Mouse (Mus musculus) MEL (cell line): ENCODE data around the gene Bptf. TPM values are rescaled to one million over a fixed set of nuclear protein-coding genes. Genes with fewer than 3 reads are reported as not detected.

Experiments
- DNase-seq: peaks from one replicate; pipeline ENCODE4 v3.0.0; 2011; ENCODE audit warnings: low read depth, low spot score
- H3K27ac ChIP-seq: 2 replicates; pipeline ENCODE4 v1.5.1; 2012; ENCODE audit warnings: low read depth, mild to moderate bottlenecking, control low read depth, low read length, moderate library complexity; ENCODE audit not compliant: control insufficient read depth
- H3K27me3 ChIP-seq, 2 experiments: fragments of 150-350 bp in 1 of 2; sonication (generic) in 1 of 2; 2 replicates each; pipeline ENCODE4 v1.6.1; 2012; ENCODE audit warnings: low read length in 2 of 2, mild to moderate bottlenecking in 2 of 2, improper control_type of control experiment in 1 of 2, moderate library complexity in 1 of 2; ENCODE audit not compliant: insufficient read depth in 2 of 2, control insufficient read depth in 1 of 2
- H3K36me3 ChIP-seq, 2 experiments: 2 replicates each; pipeline ENCODE4 v1.6.1; 2012 to 2014; ENCODE audit warnings: low read length in 2 of 2, improper control_type of control experiment in 1 of 2, inconsistent platforms in 1 of 2, mild to moderate bottlenecking in 1 of 2; ENCODE audit not compliant: insufficient read depth in 2 of 2, control insufficient read depth in 1 of 2
- H3K4me1 ChIP-seq, 2 experiments: fragments of 150-350 bp in 1 of 2; sonication (generic) in 1 of 2; 2 replicates each; pipeline ENCODE4 v1.6.1; 2012; ENCODE audit warnings: low read length in 2 of 2, improper control_type of control experiment in 1 of 2, mild to moderate bottlenecking in 1 of 2; ENCODE audit not compliant: insufficient read depth in 2 of 2, control insufficient read depth in 1 of 2
- H3K4me3 ChIP-seq, 2 experiments: fragments of 150-350 bp in 1 of 2; sonication (generic) in 1 of 2; 2 replicates each; pipeline ENCODE4 v1.5.1; 2012; ENCODE audit warnings: low read depth in 2 of 2, low read length in 2 of 2, mild to moderate bottlenecking in 2 of 2, moderate library complexity in 2 of 2, control low read depth in 1 of 2, improper control_type of control experiment in 1 of 2; ENCODE audit not compliant: control insufficient read depth in 1 of 2, insufficient read depth in 1 of 2
- H3K79me2 ChIP-seq: 2 replicates; pipeline ENCODE4 v1.6.1; 2012; ENCODE audit warnings: mild to moderate bottlenecking, low read length, moderate library complexity; ENCODE audit not compliant: control insufficient read depth, poor library complexity, insufficient read depth
- H3K9ac ChIP-seq: 2 replicates; pipeline ENCODE4 v1.6.1; 2012; ENCODE audit warnings: low read depth, mild to moderate bottlenecking, control low read depth, low read length, moderate library complexity; ENCODE audit not compliant: control insufficient read depth, poor library complexity, severe bottlenecking
- H3K9me3 ChIP-seq: fragments of 150-350 bp; sonication (generic); replicated peaks from 2 replicates; pipeline ENCODE4 v1.6.1; 2012; ENCODE audit warnings: mild to moderate bottlenecking, low read length, improper control_type of control experiment, moderate library complexity; ENCODE audit not compliant: insufficient read depth
- BHLHE40 ChIP-seq: IDR thresholded peaks from 2 replicates; pipeline ENCODE4 v1.6.1; 2012; ENCODE audit warnings: low read depth, mild to moderate bottlenecking, inconsistent platforms, low read length, improper control_type of control experiment, borderline replicate concordance
- CHD1 ChIP-seq: IDR thresholded peaks from 2 replicates; pipeline ENCODE4 v1.6.1; 2012; ENCODE audit warnings: low read depth, mild to moderate bottlenecking, inconsistent platforms, low read length, improper control_type of control experiment
- CTCF ChIP-seq, 3 experiments: IDR thresholded peaks in 2 of 3; conservative IDR thresholded peaks in 1 of 3; 2 replicates each; pipeline ENCODE4 v1.5.1; 2011 to 2012; ENCODE audit warnings: low read length in 3 of 3, low read depth in 2 of 3, mild to moderate bottlenecking in 2 of 3, improper control_type of control experiment in 1 of 3, inconsistent platforms in 1 of 3, mixed read lengths in 1 of 3, moderate library complexity in 1 of 3; ENCODE audit not compliant: control insufficient read depth in 1 of 3, insufficient read depth in 1 of 3, poor library complexity in 1 of 3, severe bottlenecking in 1 of 3
- GATA1 ChIP-seq: IDR thresholded peaks from 2 replicates; pipeline ENCODE4 v1.6.1; 2011; ENCODE audit warnings: low read depth, low read length, improper control_type of control experiment
- JUND ChIP-seq: IDR thresholded peaks from 2 replicates; pipeline ENCODE4 v1.6.1; 2011; ENCODE audit warnings: low read depth, mild to moderate bottlenecking, improper control_type of control experiment, low read length
- KAT2A ChIP-seq: conservative IDR thresholded peaks from 2 replicates; pipeline ENCODE4 v1.6.1; 2012; ENCODE audit warnings: low read depth, low read length, improper control_type of control experiment, inconsistent platforms
- MAX ChIP-seq: IDR thresholded peaks from 2 replicates; pipeline ENCODE4 v1.6.1; 2011; ENCODE audit warnings: low read length, improper control_type of control experiment
- MAZ ChIP-seq: IDR thresholded peaks from 2 replicates; pipeline ENCODE4 v1.6.1; 2012; ENCODE audit warnings: low read depth, mild to moderate bottlenecking, inconsistent platforms, low read length, improper control_type of control experiment
- MXI1 ChIP-seq: IDR thresholded peaks from 2 replicates; pipeline ENCODE4 v1.6.1; 2011; ENCODE audit warnings: mild to moderate bottlenecking, low read depth, low read length, improper control_type of control experiment
- MYB ChIP-seq: IDR thresholded peaks from 2 replicates; pipeline ENCODE4 v1.6.1; 2011; ENCODE audit warnings: mild to moderate bottlenecking, low read depth, low read length, improper control_type of control experiment
- MYC ChIP-seq: IDR thresholded peaks from 2 replicates; pipeline ENCODE4 v1.6.1; 2011; ENCODE audit warnings: low read depth, mild to moderate bottlenecking, low read length, improper control_type of control experiment, moderate library complexity
- NELFE ChIP-seq: IDR thresholded peaks from 2 replicates; pipeline ENCODE4 v1.6.1; 2011; ENCODE audit warnings: low read depth, low read length, improper control_type of control experiment
- POLR2AphosphoS2 ChIP-seq: IDR thresholded peaks from 2 replicates; pipeline ENCODE4 v1.6.1; 2011; ENCODE audit warnings: low read length, improper control_type of control experiment
- SMC3 ChIP-seq: IDR thresholded peaks from 2 replicates; pipeline ENCODE4 v1.6.1; 2011; ENCODE audit warnings: low read depth, low read length, improper control_type of control experiment
- TAL1 ChIP-seq: IDR thresholded peaks from 2 replicates; pipeline ENCODE4 v1.6.1; 2012; ENCODE audit warnings: mild to moderate bottlenecking, inconsistent platforms, low read length, moderate library complexity, mixed read lengths
- USF1 ChIP-seq: IDR thresholded peaks from 2 replicates; pipeline ENCODE4 v1.6.1; 2014; ENCODE audit warnings: low read depth, mild to moderate bottlenecking, inconsistent platforms, low read length, improper control_type of control experiment, moderate library complexity
- ZC3H11A ChIP-seq: IDR thresholded peaks from 2 replicates; pipeline ENCODE4 v1.6.1; 2012; ENCODE audit warnings: low read depth, mild to moderate bottlenecking, inconsistent platforms, low read length, improper control_type of control experiment
- ZNF384 ChIP-seq: IDR thresholded peaks from 2 replicates; pipeline ENCODE4 v1.6.1; 2012; ENCODE audit warnings: low read depth, mild to moderate bottlenecking, inconsistent platforms, low read length, improper control_type of control experiment
- polyA plus RNA-seq, 2 experiments: library from polyadenylated mRNA; stranded (reverse) in 1 of 2; unstranded in 1 of 2; fragments of >175 nt in 1 of 2; fragments of >200 nt in 1 of 2; gene quantifications; 2 replicates each; pipeline versions ENCODE4 v1.2.1 to v1.2.4; 2012; ENCODE audit warnings: low replicate concordance in 2 of 2, low read depth in 1 of 2; ENCODE audit not compliant: insufficient read length in 2 of 2, insufficient read depth in 1 of 2, missing spikeins in 1 of 2
- total RNA-seq: library from RNA; depleted of rRNA; stranded (reverse); fragments of 300-350 nt; gene quantifications from 2 replicates; pipeline ENCODE4 v1.2.3, GENCODE M21; 2012

Gene Bptf
- total and polyA plus RNA-seq, 3 experiments, result 27.5 to 55.4 (median 52.7) TPM

DNA sequence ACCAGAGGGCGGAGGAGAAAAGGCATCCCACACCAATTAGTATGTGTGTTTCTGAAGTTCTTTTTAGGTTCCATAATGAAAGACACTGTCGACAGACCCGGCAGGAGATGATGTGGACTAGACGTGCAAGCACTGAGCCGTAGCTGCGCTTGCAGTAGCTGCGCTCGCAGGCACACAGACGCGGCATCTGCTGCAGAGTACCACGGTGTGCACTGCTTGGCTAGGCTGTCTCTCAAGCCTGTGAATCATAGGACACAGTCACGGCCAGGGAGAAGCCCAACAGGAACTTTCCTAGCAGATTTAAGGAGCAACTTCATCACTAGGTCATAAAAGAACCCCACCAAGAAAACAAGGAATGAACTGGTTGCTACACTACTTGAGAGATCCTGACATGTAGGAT is 14.1 kb downstream of the Bptf start:
- peaks cover 73% of the 10 kb centered on the region for H3K79me2 ChIP-seq
- no peak for DNase-seq
- H3K9ac ChIP-seq, result no peak overlapping the region
- H3K4me3 ChIP-seq, result no peak overlapping the region
- TF ChIP-seq MAX (no peak), MYC (no peak), ZNF384 (no peak), GATA1 (no peak), MYB (no peak), MAZ (no peak), ZC3H11A (no peak), POLR2AphosphoS2 (no peak), CHD1 (no peak)
- no peak overlapping the region for H3K27ac ChIP-seq
- H3K4me1 ChIP-seq, result no peaks in the 10 kb centered on the region
- H3K9me3 ChIP-seq, result no peaks in the 10 kb centered on the region
- peaks cover 1 to 2% of the 10 kb centered on the region in 2 experiments for H3K36me3 ChIP-seq
- no peaks in the 10 kb centered on the region for H3K27me3 ChIP-seq

GRCm38 (mm10) chr11:107113881-107114557 is 17.9 kb downstream of the Bptf start:
- Histone ChIP-seq H3K4me3 (no peak overlapping the region), H3K4me1 (no peaks in the 10 kb centered on the region), H3K79me2 (peaks cover 70% of the 10 kb centered on the region), H3K27ac (no peak overlapping the region), H3K9ac (no peak overlapping the region), H3K36me3 (peaks cover 0 to 6% of the 10 kb centered on the region in 2 experiments; a peak in 2 of 4 replicates), H3K27me3 (no peaks in the 10 kb centered on the region), H3K9me3 (no peaks in the 10 kb centered on the region)
- TF ChIP-seq USF1, result no peak
- no peak for TF ChIP-seq BHLHE40
- TF ChIP-seq KAT2A, result no peak
- no peak for TF ChIP-seq TAL1
- TF ChIP-seq JUND, result no peak
- no peak for TF ChIP-seq MXI1
- no peak for TF ChIP-seq MYC
- no peak for DNase-seq

DNA sequence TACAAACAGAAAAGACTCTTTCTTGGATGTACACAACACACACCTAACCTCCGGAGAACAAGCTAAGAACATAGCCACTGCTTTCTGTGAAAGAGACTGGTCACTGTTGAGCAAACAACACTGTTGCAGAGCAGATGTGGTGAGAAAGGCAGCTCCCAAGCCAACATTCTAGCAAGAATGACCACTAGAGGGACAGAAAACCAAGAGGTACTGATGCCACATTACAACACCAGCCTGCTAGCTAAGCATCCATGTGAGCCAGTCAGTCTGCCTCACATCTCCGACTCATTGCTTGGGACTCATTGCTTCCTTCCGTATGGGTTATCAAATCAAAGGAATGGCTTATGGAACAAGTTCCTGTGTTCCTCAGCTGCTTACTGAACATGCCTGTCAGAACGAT is 18.8 kb downstream of the Bptf start:
- peak; percentile 53 for DNase-seq
- Histone ChIP-seq H3K9me3 (no peaks in the 10 kb centered on the region), H3K9ac (no peak overlapping the region), H3K4me3 (no peak overlapping the region), H3K27ac (no peak overlapping the region), H3K27me3 (no peaks in the 10 kb centered on the region), H3K4me1 (no peaks in the 10 kb centered on the region), H3K36me3 (peaks cover 0 to 5% of the 10 kb centered on the region in 2 experiments; a peak in 2 of 4 replicates), H3K79me2 (peaks cover 69% of the 10 kb centered on the region)
- TF ChIP-seq SMC3 (peak; percentile 28; the same call in 1 of the 2 replicates), NELFE (0 out of 2 replicates have a peak, but pooled peaks have one; percentile 16), KAT2A (no peak), CTCF (IDR thresholded peaks at IDR 0.05 in 2 of 3, conservative IDR thresholded peaks at IDR 0.05 in 1 of 3; ENCODE audit: control insufficient read depth in 1 of 3, insufficient read depth in 1 of 3, low read depth in 2 of 3, low read length in 3 of 3, poor library complexity in 1 of 3, severe bottlenecking in 1 of 3) (peak; percentile 8 to 51 (median 51); a peak in 5 of 6 replicates)
